Mouse (Mus musculus) mouse trophoblast stem cell (cell line): ENCODE measurements around the gene Ube2v1.

ENCODE experiments used
- in situ Hi-C, 2 experiments: fragments of 300-500 bp; cut with MseI, MboI; formaldehyde crosslinking; loops; 2 replicates in 1 of 2; 3 replicates in 1 of 2; pipeline ENCODE4 v1.15.1; 2025

Gene Ube2v1

GRCm38 (mm10) chr2:167563035-167563434 is 68.9 kb downstream of the Ube2v1 start:
- in situ Hi-C loops = no loop called here

GRCm38 (mm10) chr2:167562101-167562500 is 69.8 kb downstream of the Ube2v1 start:
- in situ Hi-C loops = no loop called here

DNA sequence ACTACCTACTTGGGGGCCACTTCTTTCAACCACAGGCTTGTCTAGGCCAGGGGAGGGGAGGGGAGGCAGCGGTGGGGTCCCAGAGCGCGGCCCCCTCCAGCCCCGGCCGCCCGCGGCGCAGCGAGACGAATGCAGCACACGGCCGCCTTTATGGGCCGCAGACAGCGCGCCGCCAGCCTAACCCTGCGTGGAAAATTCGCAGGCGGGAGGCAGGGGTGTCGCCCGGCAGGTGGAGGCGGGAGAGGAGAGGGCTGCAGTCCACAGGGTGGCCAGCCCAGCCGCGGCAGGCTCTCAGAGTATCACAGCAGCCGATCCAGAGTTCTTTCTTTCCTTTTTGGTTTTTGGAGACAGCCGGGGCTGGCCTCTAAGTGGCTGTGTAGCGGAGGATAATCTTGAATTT is 72.5 kb downstream of the Ube2v1 start:
- in situ Hi-C loops = no loop called here
